Mouse (Mus musculus): ENCODE results near the gene Ano10.

The Ano10 gene

DNA sequence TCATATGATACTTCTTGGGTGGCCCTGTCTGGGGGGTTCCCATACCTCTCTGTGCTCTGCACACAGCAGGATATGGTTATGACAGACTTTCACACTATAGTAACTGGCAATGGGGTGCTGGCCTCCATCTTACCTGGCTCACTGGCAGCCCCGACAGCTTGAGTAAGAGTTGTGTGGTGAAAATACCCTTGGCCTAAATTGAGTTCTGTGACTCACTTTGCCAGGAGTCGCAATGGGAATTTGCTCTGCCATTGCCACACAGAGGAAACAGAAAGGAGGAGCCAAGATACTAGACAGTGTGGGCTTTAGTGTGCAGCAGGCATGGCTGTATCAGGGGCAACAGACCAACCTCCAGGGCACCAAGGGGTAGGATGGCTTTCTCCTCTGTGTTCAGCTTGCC, 4.0 kb downstream of the Ano10 start:
- no peak for DNase-seq (ENCODE audit: low read depth, low spot score)

DNA sequence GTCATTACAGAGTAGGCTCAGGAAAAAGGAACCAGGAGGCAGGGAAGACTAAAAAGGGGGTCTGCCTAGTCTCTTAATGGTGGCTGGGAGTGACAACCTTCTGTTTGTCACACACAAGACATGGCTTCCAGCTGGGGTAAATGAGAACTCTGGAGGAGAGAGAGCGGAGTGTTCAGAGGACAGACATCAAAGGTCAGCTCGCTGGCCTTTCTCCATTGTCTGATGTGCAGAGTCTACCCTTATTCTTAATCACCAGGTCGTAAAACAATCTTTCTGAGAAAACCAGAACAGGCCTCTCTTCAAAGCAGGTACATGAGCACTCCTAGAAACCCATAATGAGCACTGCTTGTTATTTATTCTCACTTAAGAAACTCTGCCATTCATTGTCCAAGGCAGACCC, 5.8 kb downstream of the Ano10 start:
- DNase-seq (ENCODE audit: low read depth, low spot score), result no peak

DNA sequence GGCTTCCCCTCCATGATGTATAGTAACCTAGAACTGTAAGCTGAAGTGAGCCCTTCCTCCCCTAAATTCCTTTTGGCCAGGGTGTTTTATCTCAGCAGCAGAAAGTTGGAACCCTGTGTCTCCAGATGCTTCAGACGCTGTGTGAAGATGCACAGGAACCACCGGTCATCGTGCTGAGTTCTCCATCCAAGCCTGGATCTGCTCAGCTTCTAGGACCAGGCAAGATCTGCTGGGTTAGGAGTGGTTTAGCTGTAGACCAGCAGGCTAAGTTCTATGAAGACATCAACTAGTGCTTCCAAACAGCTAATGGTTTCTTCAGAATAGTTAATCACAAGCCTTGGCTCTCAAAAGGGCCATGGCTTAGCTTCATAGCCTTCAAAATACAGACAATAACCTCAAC, 6.7 kb downstream of the Ano10 start:
- no peak for DNase-seq (ENCODE audit: low read depth, low spot score)

DNA sequence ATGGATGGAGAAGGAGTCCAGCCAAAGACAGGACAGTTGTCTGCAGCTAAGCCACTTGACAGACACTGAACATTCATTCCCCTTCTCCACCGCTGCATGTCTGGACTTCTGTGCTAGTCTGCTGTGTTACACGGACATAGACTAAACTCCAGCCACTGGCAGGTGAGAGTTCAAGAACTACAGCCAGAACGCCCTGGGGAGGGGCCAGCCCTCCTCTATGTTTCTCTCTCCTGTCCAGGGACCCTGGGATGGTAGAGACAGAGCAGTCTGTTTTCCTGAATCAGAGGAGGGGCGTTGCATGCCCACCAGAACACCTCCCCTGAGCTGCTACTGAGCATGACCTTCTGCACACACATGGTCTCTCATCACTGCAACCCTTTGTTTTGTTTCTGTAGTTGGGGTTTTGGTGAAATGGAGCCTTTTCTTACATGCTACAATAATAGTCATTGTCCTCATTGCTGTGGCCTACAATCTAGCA, 8.4 kb downstream of the Ano10 start:
- no peak for DNase-seq (ENCODE audit: low read depth, low spot score)

DNA sequence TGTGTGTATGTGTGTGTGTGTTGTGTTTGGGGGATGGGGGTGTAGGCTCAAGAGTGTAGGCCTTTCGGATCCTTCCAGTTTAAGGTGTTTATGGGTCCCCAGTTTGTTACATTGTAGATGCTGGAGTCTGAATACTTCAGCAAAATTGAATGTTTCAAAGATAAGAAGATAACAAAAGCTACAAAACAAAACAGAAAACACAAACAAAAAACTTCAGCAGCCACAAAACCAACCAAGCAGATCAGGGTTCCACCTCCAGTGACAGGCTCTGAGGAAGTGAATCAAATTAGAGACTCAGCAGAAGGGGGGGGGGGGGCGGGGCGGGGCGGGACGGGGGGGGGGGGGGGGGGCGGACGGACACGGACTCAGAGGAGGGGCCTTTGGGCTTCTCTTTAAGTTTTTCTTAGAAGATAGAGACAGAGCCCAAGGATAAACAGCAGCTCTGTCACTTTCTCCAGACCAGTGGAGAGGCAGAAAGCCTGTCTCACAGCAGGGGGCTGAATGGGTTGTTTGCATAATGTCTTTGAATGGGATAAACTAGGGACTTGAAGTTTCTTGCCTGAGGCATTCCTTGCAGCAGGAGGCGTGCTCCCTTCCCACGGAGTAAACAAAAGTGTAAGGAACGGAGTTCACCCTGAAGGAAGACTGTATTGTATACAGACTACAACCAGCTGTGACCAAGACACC, 8.9 kb downstream of the Ano10 start:
- DNase-seq (ENCODE audit: low read depth, low spot score), result peak; percentile 79

DNA sequence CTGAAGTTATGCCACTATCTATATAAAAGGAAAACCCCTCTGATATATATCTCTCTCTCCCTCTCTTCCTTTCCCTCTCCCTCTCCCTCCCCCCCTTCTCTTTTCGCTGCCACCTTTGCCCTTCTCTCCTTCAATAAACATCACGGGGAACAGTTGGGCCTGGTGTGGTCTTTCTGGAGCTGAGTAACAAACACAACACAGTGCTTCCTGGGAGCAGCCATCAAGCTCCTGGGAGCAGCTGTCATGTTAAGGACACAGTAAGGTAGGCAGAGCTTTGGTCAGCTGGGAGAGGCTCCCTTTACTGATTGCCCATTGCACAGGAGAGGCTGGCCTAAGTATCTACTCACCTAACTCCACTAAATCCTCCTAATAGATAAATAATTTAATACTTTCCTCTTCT, 9.5 kb downstream of the Ano10 start:
- no peak for DNase-seq (ENCODE audit: low read depth, low spot score)

DNA sequence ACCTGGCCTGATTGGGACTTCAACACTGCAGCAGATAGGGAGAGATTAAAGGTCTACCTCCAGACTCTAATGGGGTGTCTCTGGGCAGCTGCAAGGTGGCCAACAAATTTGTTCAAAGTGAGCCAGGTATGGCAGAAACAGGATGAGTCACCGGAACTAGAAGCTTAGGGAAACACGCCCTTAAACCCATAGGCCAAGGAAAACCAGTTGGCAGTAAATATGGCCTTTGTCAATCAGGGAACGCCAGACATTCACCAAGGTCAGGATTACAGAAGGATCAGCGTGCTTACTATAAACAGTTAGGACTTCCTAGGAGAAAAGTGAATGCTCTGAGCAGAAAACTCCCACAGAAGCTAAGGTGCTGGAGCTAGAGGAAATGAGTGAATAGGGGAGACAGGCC, 13.2 kb downstream of the Ano10 start:
- DNase-seq (ENCODE audit: low read depth, low spot score), result no peak

DNA sequence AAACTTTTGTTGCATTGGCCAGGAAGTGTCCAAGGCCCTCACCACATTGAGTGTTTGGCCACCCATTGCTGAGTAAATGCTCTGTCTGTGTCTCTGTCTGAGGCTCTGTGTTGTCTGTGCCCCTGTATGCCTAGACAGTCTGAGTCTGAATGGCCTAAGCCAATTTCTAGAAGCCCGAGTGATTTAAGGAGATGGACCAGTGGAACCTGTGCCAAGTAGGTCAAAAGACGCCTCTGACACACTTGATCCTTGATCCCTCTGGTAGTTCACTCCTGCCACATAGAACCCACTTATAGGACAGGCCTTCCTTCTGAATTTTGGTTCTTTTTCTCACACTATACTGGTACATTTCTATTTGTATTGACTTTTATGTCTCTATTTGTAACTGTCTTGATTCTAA, 17.6 kb downstream of the Ano10 start:
- no peak for DNase-seq (ENCODE audit: low read depth, low spot score)

DNA sequence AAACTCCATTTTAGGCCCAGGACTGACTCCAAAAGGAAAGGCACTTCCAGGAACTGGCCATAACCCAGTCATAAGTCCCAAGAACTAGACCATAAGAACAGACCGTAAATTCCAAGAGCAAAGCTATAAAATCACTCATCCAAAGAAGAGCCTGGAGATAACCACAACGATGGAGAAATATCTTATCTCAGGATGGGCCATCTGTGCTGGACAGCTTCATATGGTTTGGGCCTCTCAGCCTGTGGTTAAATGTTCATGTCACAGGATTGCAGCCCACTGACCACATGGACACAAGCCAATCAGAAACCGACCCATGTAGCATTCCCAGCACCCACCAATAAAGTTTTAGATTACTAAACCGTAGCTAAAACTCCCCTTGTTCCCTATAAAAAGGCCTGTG, 18.1 kb downstream of the Ano10 start:
- no peak for DNase-seq (ENCODE audit: low read depth, low spot score)

DNA sequence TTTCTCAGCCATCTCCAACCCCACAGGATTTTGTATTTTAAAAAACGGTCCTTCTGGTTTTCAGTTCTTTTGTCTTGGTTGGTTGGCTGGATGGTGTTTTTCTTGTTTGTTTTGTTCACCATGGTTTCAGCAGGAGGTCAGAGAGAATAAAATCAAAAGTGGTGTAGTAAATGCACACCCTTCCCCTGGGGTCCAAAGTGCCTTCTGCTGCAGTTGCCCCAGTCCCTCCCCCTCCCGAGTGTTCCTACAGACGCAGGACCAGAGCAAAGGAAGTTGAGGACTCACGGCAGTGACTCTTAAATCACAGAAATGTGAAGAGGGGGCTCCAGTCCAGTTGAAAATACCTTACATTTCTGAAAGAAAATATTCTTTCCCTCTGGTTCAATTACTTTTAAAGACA, 19.9 kb downstream of the Ano10 start:
- DNase-seq (ENCODE audit: low read depth, low spot score), result no peak

DNA sequence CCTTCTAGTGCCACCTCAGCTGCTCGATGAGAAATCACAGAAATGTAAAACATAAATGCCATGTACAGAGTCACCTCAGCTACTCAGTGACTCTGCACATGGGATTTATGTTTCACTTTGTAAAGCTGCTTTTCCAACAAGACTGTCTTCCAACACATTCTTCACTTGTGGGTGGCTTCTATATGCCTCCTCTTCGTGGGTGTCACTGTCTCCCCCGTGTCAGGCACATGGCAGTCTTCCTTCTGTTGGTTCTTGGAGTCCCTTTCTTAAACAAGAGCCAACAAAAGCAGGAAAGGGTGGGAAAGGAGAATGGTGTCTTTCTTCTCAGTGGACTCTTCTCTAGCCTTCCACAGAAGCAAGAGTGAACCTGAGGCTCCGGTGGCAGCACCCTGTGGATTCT, 20.3 kb downstream of the Ano10 start:
- DNase-seq (ENCODE audit: low read depth, low spot score), result no peak

DNA sequence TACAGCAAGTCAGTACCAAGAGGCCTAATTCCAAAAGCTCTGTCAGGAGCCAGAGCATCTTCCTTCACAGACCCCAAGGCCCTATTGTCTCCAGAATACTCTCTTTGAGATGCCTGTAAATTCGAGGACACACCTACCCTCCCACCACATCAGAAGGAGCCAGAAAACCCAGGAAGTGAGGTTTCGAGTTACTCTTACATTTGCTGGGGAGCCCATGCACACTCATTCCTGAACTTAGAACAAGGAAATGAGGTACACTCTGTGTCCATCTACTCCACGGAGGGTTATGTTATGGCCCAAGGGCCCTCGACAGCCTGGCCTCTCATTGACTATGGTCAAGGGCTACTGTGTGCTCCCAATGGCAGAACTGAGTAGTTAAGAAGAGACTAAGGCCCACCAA, 22.4 kb downstream of the Ano10 start:
- no peak for DNase-seq (ENCODE audit: low read depth, low spot score)

DNA sequence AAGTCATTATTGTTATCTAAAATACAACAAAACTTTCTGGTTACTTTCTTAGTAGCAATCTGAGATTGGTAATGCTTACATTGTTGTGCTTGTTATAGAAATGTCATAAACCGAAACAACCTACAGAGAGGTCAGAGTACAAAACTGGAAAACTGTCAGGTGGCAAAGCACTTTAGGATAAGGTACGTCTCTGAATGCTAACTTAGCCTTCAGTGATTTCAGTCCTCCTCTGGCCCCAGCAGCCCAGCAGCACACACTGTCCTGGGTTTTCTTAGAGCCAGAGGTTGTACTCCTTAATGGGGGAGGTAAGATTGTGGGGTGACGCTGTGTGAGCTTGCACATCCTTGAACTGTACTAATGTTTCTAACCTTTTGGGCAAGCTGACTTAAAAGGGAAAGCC, 22.9 kb downstream of the Ano10 start:
- DNase-seq (ENCODE audit: low read depth, low spot score), result no peak

DNA sequence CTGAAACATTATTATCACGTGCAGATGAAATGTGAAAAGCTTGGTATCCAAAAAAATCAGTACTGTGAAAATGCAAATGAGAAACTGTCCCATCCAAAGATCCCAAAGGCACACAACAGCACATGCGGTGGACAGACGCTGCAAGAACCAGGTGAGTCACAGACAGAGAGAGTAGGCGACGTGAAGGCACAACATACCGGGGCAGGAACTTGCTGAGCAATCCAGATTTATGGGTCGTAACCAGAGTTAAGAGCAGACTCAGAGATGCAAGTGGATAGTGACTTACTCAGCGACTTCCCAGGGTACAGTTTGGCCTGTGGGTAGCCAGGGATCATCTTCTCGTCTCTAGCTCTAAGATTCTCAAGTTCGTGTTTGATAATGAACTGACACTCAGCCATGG, 23.3 kb downstream of the Ano10 start:
- DNase-seq (ENCODE audit: low read depth, low spot score), result no peak

DNA sequence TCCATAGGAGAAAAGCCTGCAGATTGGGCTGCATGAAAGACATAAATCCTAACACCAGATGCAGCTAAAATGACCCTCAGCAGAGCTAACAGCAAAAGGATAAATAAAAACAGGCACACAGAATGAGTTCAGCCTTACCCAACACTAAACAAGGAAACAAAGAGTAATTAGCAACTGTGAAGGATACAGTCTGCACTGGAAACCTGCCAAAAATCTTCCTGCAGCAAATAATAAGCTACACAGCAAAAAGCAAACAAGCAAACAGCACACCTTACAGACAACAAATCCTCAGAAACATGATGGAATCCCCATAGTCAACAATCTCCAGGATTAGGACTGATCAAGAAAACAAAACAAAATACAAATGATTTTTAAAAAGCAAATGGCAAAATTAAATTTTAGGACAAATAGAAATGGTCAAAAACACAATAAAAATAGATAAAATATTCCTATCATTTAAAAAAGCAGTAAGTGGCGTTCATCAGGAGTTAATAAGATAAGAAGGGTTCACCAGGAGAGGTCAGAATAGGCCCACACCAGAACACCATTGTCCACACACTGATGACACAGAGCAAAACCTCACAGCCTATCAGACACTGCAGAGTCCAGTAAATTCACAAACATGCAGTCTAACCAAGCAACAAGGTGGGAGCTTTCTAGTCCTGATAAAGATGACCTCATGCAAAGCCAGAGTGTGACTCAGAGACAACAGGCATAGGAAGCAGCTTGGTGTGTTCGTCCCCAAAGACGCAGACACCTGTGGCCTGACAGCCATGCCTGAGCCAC, 24.8 kb downstream of the Ano10 start:
- DNase-seq (ENCODE audit: low read depth, low spot score), result no peak

DNA sequence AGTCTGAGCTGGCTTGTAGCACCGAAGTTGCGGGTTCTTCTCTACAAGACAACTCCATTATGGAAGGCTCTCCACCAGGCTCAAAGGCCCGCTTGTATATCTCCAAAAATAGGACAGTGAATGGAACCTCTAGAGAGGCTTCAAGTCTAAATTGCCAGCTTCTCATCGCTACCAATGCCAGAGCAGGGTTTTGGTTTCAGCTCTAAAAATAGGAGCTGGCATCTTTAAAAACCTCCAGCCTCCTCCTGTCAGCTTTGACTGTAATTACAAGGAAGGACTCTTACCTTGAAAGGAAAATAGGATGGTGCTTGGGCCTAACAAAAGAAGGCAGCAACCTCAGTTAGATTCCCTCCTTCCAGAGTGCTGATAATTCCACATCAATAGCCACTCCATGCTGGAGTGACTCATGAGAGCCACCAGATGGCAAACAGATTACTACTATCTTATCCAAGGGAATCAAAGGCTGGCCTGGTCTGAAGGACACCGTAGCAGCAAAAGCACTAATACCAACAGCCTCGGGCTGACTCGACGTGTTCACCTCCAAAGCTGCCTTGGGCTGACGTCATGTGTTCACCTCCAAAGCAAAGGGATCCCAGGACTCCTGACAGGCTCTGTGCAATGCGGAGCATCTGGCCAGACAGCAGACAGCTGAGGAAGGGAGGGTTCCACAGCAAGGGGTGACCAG, 28.6 kb downstream of the Ano10 start:
- no peak for DNase-seq (ENCODE audit: low read depth, low spot score)

DNA sequence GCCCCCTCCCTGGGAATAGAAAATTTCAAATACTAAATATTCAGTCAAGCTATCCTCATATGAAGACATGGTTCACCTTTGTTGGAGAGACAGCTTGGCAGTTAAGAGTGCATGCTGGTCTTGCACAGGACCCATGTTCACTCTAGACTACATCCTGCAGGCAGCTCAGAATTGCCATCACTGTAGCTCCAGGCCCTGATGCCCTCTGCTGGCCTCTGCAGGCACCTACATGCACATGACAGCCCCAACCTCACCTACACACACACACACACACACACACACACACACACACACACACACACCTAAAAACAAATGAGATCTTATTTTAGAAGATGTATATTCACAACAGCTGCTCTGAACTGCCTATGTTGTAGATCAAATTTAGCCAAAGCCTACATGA, 31.1 kb downstream of the Ano10 start:
- no peak for DNase-seq (ENCODE audit: low read depth, low spot score)

DNA sequence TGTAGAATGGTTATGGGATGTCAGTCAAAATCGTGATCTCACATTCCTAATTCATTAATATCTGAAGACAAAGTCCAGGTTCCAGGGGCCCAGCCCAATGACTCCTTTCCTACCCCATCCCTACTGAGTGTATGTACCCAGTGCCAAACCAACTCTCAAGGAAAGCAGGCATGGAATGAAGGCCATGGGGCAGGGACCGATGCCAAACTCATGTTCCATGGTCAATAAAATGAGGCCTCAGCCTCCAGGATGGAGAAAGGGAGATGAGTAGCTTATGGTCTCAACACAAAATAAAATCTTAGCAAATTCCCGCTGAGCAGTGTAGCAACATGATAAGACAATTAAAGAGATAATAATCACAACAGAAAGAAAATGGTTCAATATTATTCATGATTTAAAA, 39.8 kb downstream of the Ano10 start:
- no peak for DNase-seq (ENCODE audit: low read depth, low spot score)

DNA sequence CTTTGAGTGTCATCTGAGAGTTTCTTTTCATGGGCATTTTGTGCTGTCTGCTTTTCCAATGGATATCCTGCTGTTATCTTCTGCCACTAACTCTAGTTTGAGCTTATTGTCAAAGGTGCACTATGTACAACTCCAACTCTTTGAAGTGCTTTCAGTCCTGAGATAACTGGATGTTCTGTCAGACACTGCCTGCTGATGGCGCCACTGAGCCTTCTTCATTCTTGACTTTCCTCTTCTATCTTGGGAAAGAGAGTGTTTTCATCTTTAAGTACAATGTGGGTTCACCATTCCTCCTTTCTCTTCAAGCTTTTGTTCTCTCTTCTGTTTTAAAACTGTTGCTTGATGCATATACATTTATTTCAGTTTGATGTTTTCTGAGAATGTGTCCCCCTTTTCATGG, 42.1 kb downstream of the Ano10 start:
- no peak for DNase-seq (ENCODE audit: low read depth, low spot score)

DNA sequence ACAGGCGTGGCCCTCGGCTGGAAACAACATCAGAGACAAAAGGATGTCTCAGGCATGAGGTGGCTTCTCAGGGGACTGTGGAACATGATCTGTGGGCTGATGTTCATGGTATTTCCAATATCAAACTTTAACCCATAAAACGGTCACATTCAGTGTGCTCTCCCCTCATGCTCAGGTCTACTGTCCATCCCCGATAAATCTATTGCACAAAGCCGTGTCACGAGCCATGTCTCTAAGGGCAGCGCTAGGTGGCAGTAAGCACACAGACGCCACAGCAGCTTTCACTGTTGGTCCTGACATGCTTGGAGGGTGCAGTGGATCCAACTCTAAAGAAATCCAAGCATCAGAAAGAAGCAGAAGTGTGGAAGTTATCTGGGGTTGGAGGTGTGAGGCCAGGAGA, 46.1 kb downstream of the Ano10 start:
- no peak for DNase-seq (ENCODE audit: low read depth, low spot score)

DNA sequence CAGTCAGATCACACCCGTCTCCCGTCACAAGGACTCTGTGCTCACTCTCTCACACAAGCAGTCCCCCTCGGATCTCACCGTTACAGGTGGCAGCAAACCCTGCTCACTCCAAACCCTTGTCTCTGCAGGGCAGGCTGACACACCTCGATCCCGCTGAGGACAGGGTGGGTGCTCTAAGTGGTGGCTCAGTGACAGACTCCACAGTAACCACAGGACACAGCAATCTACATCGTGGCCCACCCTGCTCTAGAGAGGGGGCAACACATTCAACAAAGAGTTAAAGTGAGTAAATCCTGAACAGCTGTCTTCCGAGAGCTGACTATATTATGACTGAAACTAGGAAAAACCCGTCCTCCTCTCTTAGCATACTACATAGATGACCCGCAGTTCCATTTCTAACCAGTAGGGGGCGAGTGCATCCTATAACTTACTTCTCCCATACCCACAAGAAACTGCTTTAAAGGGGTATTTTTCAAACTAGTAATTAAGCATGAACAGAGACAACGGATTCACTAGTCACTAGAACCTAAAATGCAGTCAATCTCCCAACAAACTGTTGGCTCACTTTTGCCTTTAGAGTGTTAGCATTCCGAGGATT, 46.7 kb downstream of the Ano10 start:
- DNase-seq (ENCODE audit: low read depth, low spot score), result peak; percentile 74

DNA sequence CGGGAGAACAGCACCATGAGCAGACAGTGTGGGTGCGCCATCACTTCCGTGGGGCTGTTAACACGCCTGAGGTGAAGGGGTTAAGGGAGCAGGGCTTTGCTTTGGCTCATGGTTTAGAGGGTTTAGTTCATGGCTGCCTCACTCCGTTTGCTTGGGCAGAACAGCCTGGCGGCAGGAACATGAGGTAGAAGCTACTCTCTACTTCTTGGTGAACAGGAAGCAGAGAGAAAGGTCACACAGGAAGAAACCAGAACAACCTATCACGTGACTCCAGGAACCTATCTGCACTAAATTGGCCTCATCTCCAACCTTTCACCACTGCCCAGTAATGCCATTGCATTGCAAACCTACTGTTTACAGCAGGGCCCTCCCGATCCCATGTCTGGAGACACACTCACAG, 48.3 kb downstream of the Ano10 start:
- no peak for DNase-seq (ENCODE audit: low read depth, low spot score)
